Mouse (Mus musculus) neural tube, embryonic 11.5 days (tissue): Measurements from ENCODE around the gene Hormad2. TPM values are rescaled to one million over a fixed set of nuclear protein-coding genes. Genes with fewer than 3 reads are reported as not detected.

Experiments used
- ATAC-seq: fragments of 200-750 bp; cut with Nextera tagmentation; 2 replicates; pipeline ENCODE4 v1.8.0; 2017; ENCODE audit warnings: moderate number of reproducible peaks, mild to moderate bottlenecking, moderate TSS enrichment, moderate library complexity; ENCODE audit not compliant: insufficient read depth, low FRiP score, low TSS enrichment
- DNase-seq: peaks from one replicate; pipeline ENCODE4 v3.0.0-alpha.2; 2015; ENCODE audit warnings: low spot score
- H3K27ac ChIP-seq: fragments of 300-500 bp; sonication (generic); 2 replicates; pipeline ENCODE4 v1.5.1; 2014; ENCODE audit warnings: low read depth, mild to moderate bottlenecking, low read length
- H3K27me3 ChIP-seq: fragments of 300-500 bp; sonication (generic); 2 replicates; pipeline ENCODE4 v1.6.1; 2014; ENCODE audit warnings: mild to moderate bottlenecking, low read length, mixed read lengths; ENCODE audit not compliant: control insufficient read depth, insufficient read depth
- H3K36me3 ChIP-seq: fragments of 300-500 bp; sonication (generic); 2 replicates; pipeline ENCODE4 v1.6.1; 2014; ENCODE audit warnings: mild to moderate bottlenecking, low read length, moderate library complexity, mixed read lengths; ENCODE audit not compliant: control insufficient read depth, insufficient read depth
- H3K4me1 ChIP-seq: fragments of 300-500 bp; sonication (generic); 2 replicates; pipeline ENCODE4 v1.6.1; 2014; ENCODE audit warnings: low read length, mixed read lengths; ENCODE audit not compliant: control insufficient read depth, insufficient read depth
- H3K4me2 ChIP-seq: fragments of 300-500 bp; sonication (generic); 2 replicates; pipeline ENCODE4 v1.6.1; 2014; ENCODE audit warnings: low read depth, mild to moderate bottlenecking, moderate library complexity
- H3K4me3 ChIP-seq: fragments of 300-500 bp; sonication (generic); 2 replicates; pipeline ENCODE4 v1.5.1; 2014; ENCODE audit warnings: low read depth, low read length
- H3K9ac ChIP-seq: fragments of 300-500 bp; sonication (generic); 2 replicates; pipeline ENCODE4 v1.6.1; 2014; ENCODE audit warnings: mild to moderate bottlenecking, low read length
- H3K9me3 ChIP-seq: fragments of 300-500 bp; sonication (generic); 2 replicates; pipeline ENCODE4 v1.6.1; 2016; ENCODE audit warnings: low read length; ENCODE audit not compliant: control insufficient read depth
- WGBS: fragments of 180-500 bp; shearing (Covaris S2); extraction: QIAGEN DNeasy Blood & Tissue Kit; methylation state at CpG from one replicate; pipeline ENCODE4 v1.1.7; 2014; 5-methylcytosine and 5-hydroxymethylcytosine counted together
- polyA plus RNA-seq: library from polyadenylated mRNA; unstranded; fragments of >200 nt; fragmentation: Nextera tagmentation; extraction: Ambion mirVana; gene quantifications from 2 replicates; pipeline ENCODE4 v1.2.1, GENCODE M21; 2014

Hormad2 gene
- polyA plus RNA-seq, 1 experiment from 2014 or later, result 0.12 TPM

- H3K4me3 ChIP-seq, result no peak overlapping the region
- no peak overlapping the region for H3K27ac ChIP-seq
- ATAC-seq (no peak), DNase-seq (no peak)
- H3K36me3 ChIP-seq, result no peaks in the 10 kb centered on the region
- no peak overlapping the region for H3K9ac ChIP-seq
- H3K9me3 ChIP-seq, result no peaks in the 10 kb centered on the region
- no peaks in the 10 kb centered on the region for H3K4me1 ChIP-seq
- H3K27me3 ChIP-seq, result no peaks in the 10 kb centered on the region
- 63% methylated on average over 6 of the region's 6 CpGs for WGBS
- no peak overlapping the region for H3K4me2 ChIP-seq
These were observed 118.0 kb downstream of the Hormad2 start for GRCm38 (mm10) chr11:4322943-4323342.

GRCm38 (mm10) chr11:4320876-4321275, 120.0 kb downstream of the Hormad2 start:
- Histone ChIP-seq H3K36me3 (no peaks in the 10 kb centered on the region), H3K4me1 (no peaks in the 10 kb centered on the region), H3K9me3 (no peaks in the 10 kb centered on the region), H3K27me3 (no peaks in the 10 kb centered on the region), H3K4me2 (no peak overlapping the region), H3K9ac (no peak overlapping the region), H3K27ac (no peak overlapping the region), H3K4me3 (no peak overlapping the region)
- WGBS, result 79% methylated on average over 4 of the region's 4 CpGs
- DNase-seq (no peak), ATAC-seq (no peak)

- no peak overlapping the region for H3K27ac ChIP-seq
- H3K27me3 ChIP-seq, result no peaks in the 10 kb centered on the region
- H3K4me3 ChIP-seq, result no peak overlapping the region
- no peak for DNase-seq
- H3K9ac ChIP-seq, result no peak overlapping the region
- no peak for ATAC-seq
- no peaks in the 10 kb centered on the region for H3K36me3 ChIP-seq
- H3K4me2 ChIP-seq, result no peak overlapping the region
- no peaks in the 10 kb centered on the region for H3K9me3 ChIP-seq
- no peaks in the 10 kb centered on the region for H3K4me1 ChIP-seq
- WGBS, result 91% methylated on average over 14 of the region's 14 CpGs
These were observed 121.5 kb downstream of the Hormad2 start for GRCm38 (mm10) chr11:4319212-4319955.

- ATAC-seq (no peak), DNase-seq (no peak)
- H3K9me3 ChIP-seq, result no peaks in the 10 kb centered on the region
- H3K27ac ChIP-seq, result no peak overlapping the region
- H3K4me1 ChIP-seq, result no peaks in the 10 kb centered on the region
- 77% methylated on average over 3 of the region's 3 CpGs for WGBS
- H3K27me3 ChIP-seq, result no peaks in the 10 kb centered on the region
- no peak overlapping the region for H3K4me3 ChIP-seq
- H3K9ac ChIP-seq, result no peak overlapping the region
- H3K4me2 ChIP-seq, result no peak overlapping the region
- no peaks in the 10 kb centered on the region for H3K36me3 ChIP-seq
These were observed 122.9 kb downstream of the Hormad2 start for GRCm38 (mm10) chr11:4318011-4318410.

- Histone ChIP-seq H3K9me3 (no peaks in the 10 kb centered on the region), H3K27ac (no peak overlapping the region), H3K36me3 (no peaks in the 10 kb centered on the region), H3K4me2 (no peak overlapping the region), H3K4me1 (no peaks in the 10 kb centered on the region), H3K4me3 (no peak overlapping the region), H3K27me3 (no peaks in the 10 kb centered on the region), H3K9ac (no peak overlapping the region)
- no peak for DNase-seq
- 79% methylated on average over 5 of the region's 5 CpGs for WGBS
- no peak for ATAC-seq
These were observed 123.6 kb downstream of the Hormad2 start for GRCm38 (mm10) chr11:4317287-4317686.

- Histone ChIP-seq H3K4me3 (no peak overlapping the region), H3K9me3 (no peaks in the 10 kb centered on the region), H3K4me1 (no peaks in the 10 kb centered on the region), H3K27ac (no peak overlapping the region), H3K36me3 (no peaks in the 10 kb centered on the region), H3K4me2 (no peak overlapping the region), H3K9ac (no peak overlapping the region), H3K27me3 (no peaks in the 10 kb centered on the region)
- DNase-seq, result no peak
- 80% methylated on average over 4 of the region's 4 CpGs for WGBS
- no peak for ATAC-seq
These were observed 128.7 kb downstream of the Hormad2 start for GRCm38 (mm10) chr11:4312180-4312579.

- Histone ChIP-seq H3K4me1 (no peaks in the 10 kb centered on the region), H3K27me3 (no peaks in the 10 kb centered on the region), H3K9me3 (no peaks in the 10 kb centered on the region), H3K4me2 (no peak overlapping the region), H3K36me3 (no peaks in the 10 kb centered on the region), H3K27ac (no peak overlapping the region), H3K9ac (no peak overlapping the region), H3K4me3 (no peak overlapping the region)
- WGBS, result 86% methylated on average over 4 of the region's 4 CpGs
- no peak for DNase-seq
- ATAC-seq, result no peak
These were observed 130.6 kb downstream of the Hormad2 start for GRCm38 (mm10) chr11:4310324-4310723.

- no peaks in the 10 kb centered on the region for H3K27me3 ChIP-seq
- H3K36me3 ChIP-seq, result no peaks in the 10 kb centered on the region
- no peaks in the 10 kb centered on the region for H3K9me3 ChIP-seq
- ATAC-seq, result no peak
- no peak for DNase-seq
- H3K4me3 ChIP-seq, result no peak overlapping the region
- H3K4me1 ChIP-seq, result no peaks in the 10 kb centered on the region
- H3K4me2 ChIP-seq, result no peak overlapping the region
- H3K9ac ChIP-seq, result no peak overlapping the region
- 77% methylated on average over 4 of the region's 4 CpGs for WGBS
- no peak overlapping the region for H3K27ac ChIP-seq
These were observed 131.3 kb downstream of the Hormad2 start for GRCm38 (mm10) chr11:4309613-4310012.
